Mouse (Mus musculus): Measurements from ENCODE around the gene Cbx6. TPM values are rescaled to one million over a fixed set of nuclear protein-coding genes. Genes with fewer than 3 reads are reported as not detected.
A peak's percentile ranks its signal among the peaks of the same experiment; 100 is the strongest.

Gene Cbx6
- total RNA-seq, 2 experiments from 2014 or later, result 25.6 to 36.7 TPM

- ATAC-seq (replicated peaks; ENCODE audit: low FRiP score, low TSS enrichment, poor library complexity, severe bottlenecking), result no peak
Observed at GRCm38 (mm10) chr15:79807050-79807449, 27.4 kb downstream of the Cbx6 start.

GRCm38 (mm10) chr15:79805246-79805645, 29.2 kb downstream of the Cbx6 start:
- ATAC-seq (replicated peaks; ENCODE audit: low FRiP score, low TSS enrichment, poor library complexity, severe bottlenecking), result no peak

GRCm38 (mm10) chr15:79804352-79805071, 30.0 kb downstream of the Cbx6 start, which contains the start of gene Nptxr:
Gene Nptxr (minus strand): TSS chr15:79804766.
- no peak for ATAC-seq (replicated peaks; ENCODE audit: low FRiP score, low TSS enrichment, poor library complexity, severe bottlenecking)

DNA sequence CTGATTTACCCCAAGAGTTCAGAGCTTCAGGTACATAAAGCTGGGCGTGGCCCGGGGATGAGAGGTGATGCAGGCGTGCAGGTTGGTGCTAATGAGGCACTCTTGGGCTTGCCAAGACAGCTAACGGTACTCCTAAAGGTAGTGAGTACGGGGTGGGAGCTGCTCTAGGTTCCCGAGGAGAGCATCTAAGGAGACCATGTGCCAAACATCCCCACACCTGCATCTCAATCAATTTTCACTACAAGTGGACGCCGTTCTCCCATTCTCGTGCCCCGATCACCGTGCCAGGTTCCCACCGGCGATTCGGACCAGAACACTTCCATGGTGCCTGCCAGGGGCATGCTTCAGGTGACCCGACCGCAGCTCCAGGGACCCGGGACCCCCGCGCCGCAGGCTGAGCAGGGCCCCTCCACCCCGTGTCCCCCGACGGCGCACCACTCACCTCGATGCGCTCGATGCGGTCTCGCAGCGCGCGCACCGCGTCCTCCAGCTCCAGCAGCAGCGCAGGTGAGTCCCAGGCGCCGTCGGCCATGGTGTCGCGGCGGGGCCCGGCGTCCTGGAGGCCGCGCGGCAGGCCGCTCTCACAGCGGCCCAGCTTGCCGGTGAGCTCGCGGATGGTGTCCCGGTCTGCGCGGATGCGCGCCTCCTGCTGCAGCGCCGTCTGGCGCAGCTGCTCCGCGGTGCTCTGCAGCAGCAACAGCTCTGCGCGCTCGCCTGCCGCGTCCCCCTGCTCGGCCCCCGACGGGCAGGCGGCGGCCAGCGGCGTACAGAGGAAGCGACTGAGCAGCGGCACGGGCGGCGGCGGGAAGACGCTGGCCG, 30.7 kb downstream of the Cbx6 start:
- no peak for ATAC-seq (replicated peaks; ENCODE audit: low FRiP score, low TSS enrichment, poor library complexity, severe bottlenecking)

DNA sequence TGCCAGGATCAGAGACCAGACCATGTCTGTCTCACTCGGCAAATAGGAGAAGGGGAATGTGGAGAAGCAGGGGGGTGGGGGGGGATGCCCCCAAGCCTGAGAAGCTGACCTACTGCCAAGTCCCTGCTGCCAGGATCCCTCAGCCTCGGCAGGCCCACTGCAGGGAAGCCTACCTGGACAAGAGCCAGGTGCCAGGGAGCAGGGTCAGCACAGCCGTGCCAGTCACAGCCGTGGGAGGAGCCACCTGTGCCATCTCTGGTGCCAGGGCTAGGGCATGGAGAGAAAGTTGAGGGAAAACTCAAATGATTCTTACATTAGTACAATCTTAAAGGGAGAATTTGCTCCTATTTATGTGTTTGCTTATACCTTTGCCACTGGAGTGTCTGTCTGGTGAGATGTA, 32.2 kb downstream of the Cbx6 start:
- no peak for ATAC-seq (replicated peaks; ENCODE audit: low FRiP score, low TSS enrichment, poor library complexity, severe bottlenecking)

GRCm38 (mm10) chr15:79801646-79802045, 32.8 kb downstream of the Cbx6 start:
- ATAC-seq (replicated peaks; ENCODE audit: low FRiP score, low TSS enrichment, poor library complexity, severe bottlenecking), result no peak

GRCm38 (mm10) chr15:79800701-79801100, 33.8 kb downstream of the Cbx6 start:
- ATAC-seq (replicated peaks; ENCODE audit: low FRiP score, low TSS enrichment, poor library complexity, severe bottlenecking), result no peak

DNA sequence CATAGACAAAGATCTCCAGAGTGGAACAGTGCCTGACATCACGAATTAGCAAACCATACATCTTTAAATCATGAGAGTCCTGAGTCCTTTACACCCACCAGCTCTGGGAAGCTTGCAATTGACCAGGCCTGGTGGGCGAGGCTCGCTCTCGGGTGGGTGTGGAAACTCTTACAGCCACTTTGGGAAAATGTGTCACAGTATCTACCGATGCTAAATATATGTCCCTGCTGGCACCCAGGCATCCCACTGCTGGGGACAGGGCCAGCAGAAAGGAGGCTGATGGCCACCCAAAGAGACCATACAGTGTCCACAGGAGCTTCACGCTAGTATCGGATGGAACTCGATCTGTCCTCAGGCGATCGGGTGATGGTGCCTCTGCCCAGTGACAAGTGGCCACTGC, 35.9 kb downstream of the Cbx6 start:
- no peak for ATAC-seq (replicated peaks; ENCODE audit: low FRiP score, low TSS enrichment, poor library complexity, severe bottlenecking)

DNA sequence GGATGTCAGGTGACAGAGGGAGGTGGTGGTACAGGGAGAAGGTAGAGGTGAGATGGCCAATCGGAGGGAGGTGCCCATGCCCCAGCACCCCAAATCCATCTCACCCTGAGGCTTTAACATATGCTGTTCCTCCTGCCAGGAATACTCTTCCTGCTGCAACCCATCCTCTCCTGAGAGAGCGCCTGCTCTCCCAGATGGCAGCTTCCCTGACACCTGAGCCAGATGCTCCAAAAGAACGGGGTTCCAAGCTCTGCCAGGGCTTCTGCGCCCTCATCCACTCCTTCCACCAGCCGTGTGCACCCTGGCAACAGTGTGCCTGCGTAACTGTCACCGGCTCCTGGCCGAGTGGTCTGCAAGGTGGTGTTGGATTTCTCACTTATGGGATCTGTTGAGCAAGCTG, 36.8 kb downstream of the Cbx6 start:
- ATAC-seq (replicated peaks; ENCODE audit: low FRiP score, low TSS enrichment, poor library complexity, severe bottlenecking), result no peak

DNA sequence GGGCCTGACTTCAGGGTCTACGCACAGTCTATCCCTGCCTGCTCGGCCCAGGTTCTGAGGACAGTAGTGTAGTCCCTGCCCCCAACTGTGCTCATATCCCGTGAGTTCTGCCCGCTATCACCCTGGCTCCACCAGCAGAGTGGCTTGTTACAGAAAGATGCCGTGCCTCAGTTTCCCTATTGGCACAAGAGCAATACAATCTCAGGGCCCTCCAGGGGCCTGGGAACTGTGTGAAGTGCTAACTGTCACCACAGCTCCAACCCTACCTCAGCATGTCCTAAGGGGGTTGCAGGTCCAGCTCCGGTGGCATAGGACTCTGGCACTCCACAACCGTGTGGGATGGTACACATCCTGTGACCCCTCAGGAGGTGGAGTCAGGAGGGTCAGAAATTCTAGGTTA, 37.4 kb downstream of the Cbx6 start:
- no peak for ATAC-seq (replicated peaks; ENCODE audit: low FRiP score, low TSS enrichment, poor library complexity, severe bottlenecking)

DNA sequence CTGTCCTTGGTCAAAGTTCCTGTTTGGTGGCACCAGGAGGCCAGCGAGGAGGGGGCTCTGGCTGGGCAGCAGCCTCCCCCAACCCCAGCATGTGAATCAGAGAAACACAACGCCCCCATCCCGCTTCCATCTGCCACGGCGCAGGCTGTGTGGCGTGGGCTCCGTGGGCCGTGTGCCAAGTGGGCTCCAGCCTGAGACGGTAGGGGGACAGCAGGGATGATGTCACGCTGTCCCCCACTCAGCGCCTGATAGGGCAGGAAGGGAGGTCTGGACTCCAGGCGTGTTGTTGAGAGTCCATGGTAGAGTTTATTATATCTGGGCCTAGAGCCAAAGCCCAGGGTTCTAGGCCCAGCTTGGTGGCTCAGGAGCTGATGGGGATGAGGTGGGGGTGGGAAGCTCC, 38.2 kb downstream of the Cbx6 start:
- ATAC-seq (replicated peaks; ENCODE audit: low FRiP score, low TSS enrichment, poor library complexity, severe bottlenecking), result no peak

GRCm38 (mm10) chr15:79794173-79794572, 40.3 kb downstream of the Cbx6 start:
- ATAC-seq (replicated peaks; ENCODE audit: low FRiP score, low TSS enrichment, poor library complexity, severe bottlenecking), result no peak

DNA sequence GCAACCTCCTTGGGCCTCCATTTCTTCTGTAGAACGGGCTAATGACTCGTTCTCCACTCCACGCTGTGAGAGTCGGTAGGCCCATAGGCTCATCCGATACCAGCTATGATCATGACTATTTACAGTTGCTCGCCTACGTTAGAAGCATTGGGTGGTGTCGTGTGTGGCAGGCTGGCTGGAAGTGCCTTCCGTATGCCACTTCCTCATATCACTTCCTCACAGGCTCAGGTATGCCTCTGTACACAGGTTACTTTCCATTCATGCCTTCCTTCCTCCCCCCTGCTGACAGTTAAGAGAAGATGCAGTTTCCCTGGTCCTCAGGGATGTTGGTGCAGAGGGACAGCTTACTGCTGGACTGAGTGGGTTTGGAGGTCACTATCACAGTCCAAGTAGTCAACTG, 41.4 kb downstream of the Cbx6 start:
- ATAC-seq (replicated peaks; ENCODE audit: low FRiP score, low TSS enrichment, poor library complexity, severe bottlenecking), result no peak

- no peak for ATAC-seq (replicated peaks; ENCODE audit: low FRiP score, low TSS enrichment, poor library complexity, severe bottlenecking)
Observed at GRCm38 (mm10) chr15:79792455-79792854, 42.0 kb downstream of the Cbx6 start.

DNA sequence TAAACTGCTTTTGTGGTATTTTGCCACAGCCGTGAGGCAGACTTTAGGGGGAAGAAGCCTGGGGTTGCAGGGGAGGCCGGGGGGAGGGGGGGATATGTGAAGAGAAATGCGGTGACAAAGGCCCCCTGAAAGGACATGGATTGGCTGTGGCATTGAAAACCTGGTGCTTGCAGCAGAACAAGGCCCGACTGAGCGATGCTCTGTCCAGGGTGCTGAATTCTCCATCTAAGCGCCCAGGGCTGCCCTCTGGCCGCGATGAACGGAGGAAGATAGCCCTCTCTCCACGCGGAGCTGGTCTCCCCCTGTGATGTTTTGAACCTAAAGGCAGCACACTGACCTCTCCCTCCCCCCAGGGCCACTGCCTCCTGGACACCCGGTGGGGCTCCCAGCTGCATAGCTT, 43.0 kb downstream of the Cbx6 start:
- ATAC-seq (replicated peaks; ENCODE audit: low FRiP score, low TSS enrichment, poor library complexity, severe bottlenecking), result 0 out of 2 replicates have a peak, but pooled peaks have one; percentile 50

- ATAC-seq (replicated peaks; ENCODE audit: low FRiP score, low TSS enrichment, poor library complexity, severe bottlenecking), result no peak
Observed at GRCm38 (mm10) chr15:79790905-79791304, 43.6 kb downstream of the Cbx6 start.

GRCm38 (mm10) chr15:79790111-79790510, 44.4 kb downstream of the Cbx6 start:
- no peak for ATAC-seq (replicated peaks; ENCODE audit: low FRiP score, low TSS enrichment, poor library complexity, severe bottlenecking)

DNA sequence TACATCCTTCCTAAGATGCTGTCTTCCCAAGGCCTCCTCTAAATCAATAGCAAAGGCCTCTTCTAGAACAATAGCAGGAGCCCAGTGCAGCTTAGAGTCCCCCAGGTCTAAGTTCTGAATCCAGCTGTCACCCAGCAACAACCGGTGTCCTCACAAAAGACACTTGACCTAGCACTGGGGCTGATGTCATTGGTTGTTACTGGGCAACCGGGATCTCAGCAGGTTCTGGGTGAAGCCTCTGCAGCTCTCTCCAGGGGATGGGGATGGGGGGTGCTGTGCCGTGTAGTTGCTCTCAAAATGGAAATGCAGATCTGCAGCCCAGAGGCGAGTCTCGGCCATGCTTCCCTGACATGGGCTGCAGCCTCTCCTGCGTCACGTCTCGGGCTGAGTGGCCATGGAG, 46.7 kb downstream of the Cbx6 start:
- no peak for ATAC-seq (replicated peaks; ENCODE audit: low FRiP score, low TSS enrichment, poor library complexity, severe bottlenecking)

- no peak for ATAC-seq (replicated peaks; ENCODE audit: low FRiP score, low TSS enrichment, poor library complexity, severe bottlenecking)
Observed at GRCm38 (mm10) chr15:79785056-79785455, 49.4 kb downstream of the Cbx6 start.

- no peak for ATAC-seq (replicated peaks; ENCODE audit: low FRiP score, low TSS enrichment, poor library complexity, severe bottlenecking)
Observed at GRCm38 (mm10) chr15:79777749-79778148, 56.7 kb downstream of the Cbx6 start, which contains the start of gene Dnal4. Gene Dnal4 (minus strand): TSS chr15:79777849.

DNA sequence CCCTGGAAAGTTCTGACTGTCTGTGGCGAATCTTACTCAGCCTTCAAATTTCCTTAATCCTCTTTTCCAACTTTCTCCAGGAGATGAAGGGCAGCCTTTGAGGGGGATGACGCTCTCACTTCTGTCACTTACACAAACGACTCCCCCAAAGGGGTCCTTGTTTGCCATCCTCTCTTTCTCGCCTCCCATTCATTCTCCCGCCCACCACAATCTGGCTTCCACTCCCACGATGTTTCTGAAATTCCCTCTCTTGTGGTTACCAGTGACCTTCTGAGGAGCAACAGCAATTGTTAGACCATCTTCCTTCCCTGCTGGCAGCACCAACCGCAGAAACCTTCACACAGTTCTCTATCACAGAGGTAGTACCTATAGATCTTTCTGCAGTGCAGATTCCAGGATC, 58.8 kb downstream of the Cbx6 start:
- ATAC-seq (replicated peaks; ENCODE audit: low FRiP score, low TSS enrichment, poor library complexity, severe bottlenecking), result no peak

Data from megakaryocyte-erythroid progenitor cell, adult 5-6 weeks (primary cell).